Mouse (Mus musculus): Measurements from ENCODE around the gene Sesn1. TPM values are rescaled to one million over a fixed set of nuclear protein-coding genes. Genes with fewer than 3 reads are reported as not detected.
"Not testable (repeated sequence)": the region's sequence is repeated elsewhere in the genome, so short reads cannot be mapped to it uniquely, and the experiment has no call there.

Gene Sesn1
- polyA plus RNA-seq, 1 experiment from 2014 or later, result 30.5 TPM

DNA sequence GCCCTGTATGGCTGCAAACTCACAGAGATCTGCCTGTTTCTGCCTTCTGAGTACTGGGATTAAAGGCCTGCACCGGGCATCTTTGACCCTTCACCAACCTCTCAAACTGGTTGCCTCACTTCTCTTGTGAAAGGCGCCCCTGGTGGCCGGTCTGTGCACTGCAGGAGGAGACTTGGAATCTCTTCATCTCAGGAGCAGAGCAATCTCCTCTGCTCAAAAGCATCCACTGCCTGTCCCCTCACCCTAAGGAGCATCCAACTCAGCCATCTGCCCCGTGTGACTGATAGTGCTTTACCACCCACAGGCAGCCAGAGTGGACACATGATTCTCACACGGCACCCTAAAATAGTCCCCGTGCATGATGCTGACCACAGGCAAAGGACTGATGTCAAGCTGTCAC is 123.8 kb downstream of the Sesn1 start:
- H3K27ac ChIP-seq (ENCODE audit: low read depth), result no peak overlapping the region; the same call in 1 of the 2 replicates
- no peaks in the 10 kb centered on the region for H3K27me3 ChIP-seq (ENCODE audit: insufficient read depth, low read length)
- no peaks in the 10 kb centered on the region for H3K9me3 ChIP-seq (ENCODE audit: low read depth, low read length)
- peak; percentile 72 for TF ChIP-seq CTCF (IDR thresholded peaks at IDR 0.05; ENCODE audit: low read depth)
- ATAC-seq (ENCODE audit: insufficient read depth) (no peak), DNase-seq (peak; percentile 61)
- peaks cover 25% of the 10 kb centered on the region; the same call in 1 of the 2 replicates for H3K4me1 ChIP-seq (ENCODE audit: insufficient read depth)
- no peaks in the 10 kb centered on the region for H3K36me3 ChIP-seq (ENCODE audit: insufficient read depth)
- H3K9ac ChIP-seq, result no peak overlapping the region
- no peak overlapping the region for H3K4me3 ChIP-seq (ENCODE audit: low read depth, low read length)
- H3K4me2 ChIP-seq, result no peak overlapping the region
- 52% methylated on average over 6 of the region's 6 CpGs for WGBS

DNA sequence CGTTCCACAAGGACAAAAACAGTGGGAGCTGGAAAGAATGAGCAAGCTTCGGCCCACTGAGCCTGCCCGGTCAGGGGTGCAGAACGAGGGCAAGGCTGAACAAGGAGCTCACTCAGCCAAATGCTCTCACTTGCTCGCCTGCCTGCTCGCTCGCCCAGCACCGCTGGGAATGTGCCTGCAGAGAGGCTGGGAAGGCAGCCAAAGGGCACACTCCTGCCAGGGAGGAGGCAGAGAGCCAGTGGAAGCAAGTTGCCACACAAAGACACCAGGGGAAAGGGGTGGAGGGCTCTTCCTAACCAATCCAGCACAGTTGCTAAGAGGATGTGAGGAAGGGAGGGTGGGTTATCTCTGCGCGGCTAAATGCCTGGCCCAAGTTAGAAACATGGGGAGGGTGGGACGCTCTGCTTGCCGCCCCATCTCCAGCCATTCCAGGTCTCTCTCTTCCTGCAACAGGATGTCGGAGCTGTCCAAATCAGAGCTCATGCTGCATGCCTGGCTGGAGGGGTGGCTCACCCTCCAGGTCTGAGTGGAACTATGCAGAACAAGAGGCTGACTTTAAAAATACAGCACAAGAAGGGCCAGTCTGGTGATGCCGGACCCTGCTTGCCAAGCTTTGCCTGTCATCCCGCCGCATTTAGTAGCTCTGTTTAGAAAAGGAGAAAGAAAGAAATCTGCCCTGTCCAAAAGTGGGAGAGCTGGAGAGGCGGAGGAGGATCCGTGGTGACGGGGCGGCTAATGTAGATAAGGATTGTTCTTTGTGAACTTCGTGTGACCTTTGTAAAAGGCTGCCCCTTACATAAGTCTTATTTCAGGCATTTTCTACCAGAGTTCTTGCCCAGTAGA is 125.1 kb downstream of the Sesn1 start:
- Histone ChIP-seq H3K4me3 (ENCODE audit: low read depth, low read length) (no peak overlapping the region), H3K9ac (0 out of 2 replicates have a peak overlapping the region, but pooled peaks have one; percentile 11), H3K4me2 (peak overlapping the region; percentile 53), H3K4me1 (ENCODE audit: insufficient read depth) (peaks cover 25% of the 10 kb centered on the region; the same call in 1 of the 2 replicates), H3K9me3 (ENCODE audit: low read depth, low read length) (no peaks in the 10 kb centered on the region), H3K36me3 (ENCODE audit: insufficient read depth) (no peaks in the 10 kb centered on the region), H3K27ac (ENCODE audit: low read depth) (peak overlapping the region; percentile 87), H3K27me3 (ENCODE audit: insufficient read depth, low read length) (no peaks in the 10 kb centered on the region)
- no peak for TF ChIP-seq CTCF (IDR thresholded peaks at IDR 0.05; ENCODE audit: low read depth)
- WGBS, result 2% methylated on average over 21 of the region's 21 CpGs
- ATAC-seq (ENCODE audit: insufficient read depth) (peak; percentile 86), DNase-seq (peak; percentile 81)

DNA sequence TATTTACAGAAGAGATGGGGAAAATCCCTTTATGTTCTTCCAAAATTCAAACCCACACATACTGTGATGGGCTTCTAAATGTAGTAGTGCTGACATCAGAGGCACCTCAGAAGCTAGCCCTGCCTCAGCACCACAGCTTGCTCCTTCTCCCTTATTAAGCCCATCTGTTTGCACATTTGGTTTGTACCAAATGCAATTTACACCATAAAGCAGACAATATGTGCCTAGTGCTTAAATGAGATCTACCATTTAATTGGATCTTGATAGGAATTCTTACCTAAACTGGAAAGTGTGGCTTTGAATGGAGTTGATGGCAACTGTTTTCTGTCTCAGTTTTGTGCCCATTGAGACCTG is 125.7 kb downstream of the Sesn1 start:
- peak overlapping the region; percentile 87; the same call in 1 of the 2 replicates for H3K27ac ChIP-seq (ENCODE audit: low read depth)
- peaks cover 25% of the 10 kb centered on the region; the same call in 1 of the 2 replicates for H3K4me1 ChIP-seq (ENCODE audit: insufficient read depth)
- no peak overlapping the region for H3K4me3 ChIP-seq (ENCODE audit: low read depth, low read length)
- H3K4me2 ChIP-seq, result peak overlapping the region; percentile 53
- H3K36me3 ChIP-seq (ENCODE audit: insufficient read depth), result no peaks in the 10 kb centered on the region
- H3K9ac ChIP-seq, result no peak overlapping the region
- no peaks in the 10 kb centered on the region for H3K27me3 ChIP-seq (ENCODE audit: insufficient read depth, low read length)
- DNase-seq, result no peak
- TF ChIP-seq CTCF (IDR thresholded peaks at IDR 0.05; ENCODE audit: low read depth), result no peak
- no peaks in the 10 kb centered on the region for H3K9me3 ChIP-seq (ENCODE audit: low read depth, low read length)
- ATAC-seq (ENCODE audit: insufficient read depth), result peak; percentile 10; the same call in 1 of the 2 replicates

DNA sequence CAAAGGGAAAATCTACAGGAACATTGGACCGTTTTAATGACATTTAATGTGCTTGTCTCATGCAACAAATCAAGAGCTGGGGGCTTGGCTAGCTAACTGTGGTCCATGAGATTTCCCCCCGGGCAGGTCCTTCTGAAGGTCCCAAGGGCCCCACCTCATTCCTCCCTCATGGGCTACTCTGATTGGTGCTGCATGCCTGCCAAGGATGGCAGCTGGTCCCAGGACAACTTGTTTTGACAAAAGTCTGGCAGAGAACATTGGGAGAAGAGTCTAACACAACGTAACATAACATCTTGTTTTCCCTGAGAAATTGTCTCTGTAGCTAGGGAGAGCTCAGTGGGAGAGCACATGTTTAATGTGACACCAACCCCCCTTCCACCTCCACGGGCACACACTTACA is 126.4 kb downstream of the Sesn1 start:
- H3K9ac ChIP-seq, result no peak overlapping the region
- whole genome bisulfite sequencing, result 44% methylated on average over 4 of the region's 4 CpGs
- no peak overlapping the region for H3K4me2 ChIP-seq
- peaks cover 25% of the 10 kb centered on the region; the same call in 1 of the 2 replicates for H3K4me1 ChIP-seq (ENCODE audit: insufficient read depth)
- H3K27me3 ChIP-seq (ENCODE audit: insufficient read depth, low read length), result no peaks in the 10 kb centered on the region
- no peak for TF ChIP-seq CTCF (IDR thresholded peaks at IDR 0.05; ENCODE audit: low read depth)
- H3K9me3 ChIP-seq (ENCODE audit: low read depth, low read length), result no peaks in the 10 kb centered on the region
- peak; percentile 46 for DNase-seq
- no peak overlapping the region for H3K4me3 ChIP-seq (ENCODE audit: low read depth, low read length)
- no peaks in the 10 kb centered on the region for H3K36me3 ChIP-seq (ENCODE audit: insufficient read depth)
- peak overlapping the region; percentile 87; the same call in 1 of the 2 replicates for H3K27ac ChIP-seq (ENCODE audit: low read depth)
- ATAC-seq (ENCODE audit: insufficient read depth), result no peak

DNA sequence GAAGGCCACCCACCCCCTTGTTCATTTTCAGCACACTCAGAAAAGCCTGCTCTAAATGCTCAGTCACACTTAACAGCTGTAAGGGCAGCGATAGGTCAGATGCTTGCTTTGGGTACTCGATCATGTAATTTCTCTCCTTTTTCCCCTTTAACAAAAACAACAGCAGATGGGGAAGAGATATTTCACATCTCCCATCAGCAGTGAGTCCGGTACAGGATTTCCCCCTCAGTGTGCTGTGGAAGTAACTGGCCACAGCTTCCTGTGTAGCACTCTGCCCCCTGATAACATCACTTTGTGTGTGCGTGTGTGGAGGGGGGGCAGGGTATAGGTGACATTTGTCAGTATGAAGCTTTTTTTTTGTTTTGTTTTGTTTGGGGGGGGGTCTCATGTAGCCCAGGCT is 127.4 kb downstream of the Sesn1 start:
- H3K4me2 ChIP-seq, result 0 out of 2 replicates have a peak overlapping the region, but pooled peaks have one; percentile 7
- H3K9me3 ChIP-seq (ENCODE audit: low read depth, low read length), result no peaks in the 10 kb centered on the region
- no peak overlapping the region for H3K27ac ChIP-seq (ENCODE audit: low read depth)
- H3K4me1 ChIP-seq (ENCODE audit: insufficient read depth), result peaks cover 25% of the 10 kb centered on the region; the same call in 1 of the 2 replicates
- H3K9ac ChIP-seq, result no peak overlapping the region
- ATAC-seq (ENCODE audit: insufficient read depth) (no peak), DNase-seq (peak; percentile 61)
- H3K36me3 ChIP-seq (ENCODE audit: insufficient read depth), result no peaks in the 10 kb centered on the region
- no peaks in the 10 kb centered on the region for H3K27me3 ChIP-seq (ENCODE audit: insufficient read depth, low read length)
- WGBS, result 28% methylated on average over 4 of the region's 4 CpGs
- TF ChIP-seq CTCF (IDR thresholded peaks at IDR 0.05; ENCODE audit: low read depth), result no peak
- H3K4me3 ChIP-seq (ENCODE audit: low read depth, low read length), result no peak overlapping the region

DNA sequence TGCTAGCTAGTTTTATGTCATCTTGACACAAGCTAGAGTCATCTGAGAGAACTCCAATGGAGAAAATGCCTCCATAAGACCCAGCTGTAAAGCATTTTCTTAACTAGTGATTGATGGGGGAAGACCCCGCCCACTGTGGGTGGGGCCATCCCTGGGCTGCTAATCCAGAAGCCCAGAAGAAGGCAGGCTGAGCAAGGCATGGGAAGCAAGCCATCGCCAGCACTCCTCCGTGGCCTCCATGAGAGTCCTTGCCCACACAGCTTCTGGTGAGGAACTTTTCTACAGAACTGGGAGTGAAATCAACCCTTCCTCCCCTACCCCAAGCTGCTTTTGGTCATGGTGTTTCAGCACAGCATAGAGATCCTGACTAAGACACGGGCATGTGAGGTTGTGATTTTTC is 129.4 kb downstream of the Sesn1 start:
- Histone ChIP-seq H3K27me3 (ENCODE audit: insufficient read depth, low read length) (no peaks in the 10 kb centered on the region), H3K4me2 (no peak overlapping the region), H3K9ac (no peak overlapping the region), H3K9me3 (ENCODE audit: low read depth, low read length) (no peaks in the 10 kb centered on the region), H3K27ac (ENCODE audit: low read depth) (no peak overlapping the region), H3K4me3 (ENCODE audit: low read depth, low read length) (no peak overlapping the region), H3K4me1 (ENCODE audit: insufficient read depth) (peaks cover 25% of the 10 kb centered on the region; the same call in 1 of the 2 replicates), H3K36me3 (ENCODE audit: insufficient read depth) (no peaks in the 10 kb centered on the region)
- no peak for TF ChIP-seq CTCF (IDR thresholded peaks at IDR 0.05; ENCODE audit: low read depth)
- WGBS, result 63% methylated on average over 4 of the region's 4 CpGs
- DNase-seq (peak; percentile 24), ATAC-seq (ENCODE audit: insufficient read depth) (no peak)

DNA sequence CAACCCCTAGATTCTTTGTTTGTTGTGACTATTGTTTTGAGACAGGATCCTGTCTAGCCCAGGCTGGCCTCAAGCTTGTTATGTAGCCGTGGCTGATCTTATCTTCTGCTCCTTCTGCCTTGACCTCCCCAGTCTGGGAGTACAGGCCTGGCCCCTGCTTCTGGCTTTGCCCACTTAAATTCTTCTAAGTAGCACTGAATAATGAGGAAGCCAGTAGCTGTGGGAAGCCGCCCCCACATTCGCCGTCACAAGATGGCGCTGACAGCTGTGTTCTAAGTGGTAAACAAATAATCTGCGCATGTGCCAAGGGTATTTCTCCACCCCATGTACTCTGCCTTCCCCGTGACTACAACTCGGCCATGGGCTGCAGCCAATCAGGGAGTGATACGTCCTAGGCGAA is 142.6 kb downstream of the Sesn1 start:
- not testable (repeated sequence) for H3K4me2 ChIP-seq; H3K27ac ChIP-seq (ENCODE audit: low read depth); H3K27me3 ChIP-seq (ENCODE audit: insufficient read depth, low read length); DNase-seq; H3K4me3 ChIP-seq (ENCODE audit: low read depth, low read length); H3K36me3 ChIP-seq (ENCODE audit: insufficient read depth); H3K9me3 ChIP-seq (ENCODE audit: low read depth, low read length); H3K9ac ChIP-seq; H3K4me1 ChIP-seq (ENCODE audit: insufficient read depth); ATAC-seq (ENCODE audit: insufficient read depth)
- WGBS, result 85% methylated on average over 5 of the region's 10 CpGs

All from lung, embryonic 14.5 days (tissue).